Mouse (Mus musculus) testis, adult 2 months (tissue): ENCODE data around the gene Plk5. TPM values are rescaled to one million over a fixed set of nuclear protein-coding genes. Genes with fewer than 3 reads are reported as not detected.

Experiments
- H3K27ac ChIP-seq: fragments of 200-500 bp; 2 replicates; pipeline ENCODE4 v1.5.1; 2012; ENCODE audit warnings: low read depth, low read length; ENCODE audit not compliant: control insufficient read depth, insufficient read depth
- H3K27me3 ChIP-seq: fragments of 200-500 bp; 2 replicates; pipeline ENCODE4 v1.6.1; 2012; ENCODE audit warnings: mild to moderate bottlenecking, low read length, moderate library complexity; ENCODE audit not compliant: control insufficient read depth, insufficient read depth
- H3K36me3 ChIP-seq: fragments of 200-500 bp; 2 replicates; pipeline ENCODE4 v1.6.1; 2012; ENCODE audit warnings: mild to moderate bottlenecking, low read length; ENCODE audit not compliant: control insufficient read depth, insufficient read depth
- H3K4me1 ChIP-seq: fragments of 200-500 bp; 2 replicates; pipeline ENCODE4 v1.6.1; 2012; ENCODE audit warnings: low read length; ENCODE audit not compliant: control insufficient read depth, insufficient read depth
- H3K4me3 ChIP-seq: fragments of 200-500 bp; 2 replicates; pipeline ENCODE4 v1.5.1; 2012; ENCODE audit warnings: low read depth, mild to moderate bottlenecking, low read length, moderate library complexity, mixed read lengths; ENCODE audit not compliant: control insufficient read depth
- CTCF ChIP-seq: fragments of 200-500 bp; IDR thresholded peaks from 2 replicates; pipeline ENCODE4 v1.5.1; 2012; ENCODE audit warnings: low read depth, mild to moderate bottlenecking, inconsistent platforms, low read length, moderate library complexity; ENCODE audit not compliant: control insufficient read depth, insufficient read depth, insufficient replicate concordance
- POLR2A ChIP-seq: fragments of 200-500 bp; IDR thresholded peaks from 2 replicates; pipeline ENCODE4 v1.6.1; 2012; ENCODE audit warnings: low read depth, mild to moderate bottlenecking, inconsistent platforms, low read length, moderate library complexity; ENCODE audit not compliant: control insufficient read depth
- polyA plus RNA-seq: library from polyadenylated mRNA; depleted of rRNA; stranded (reverse); fragments of >200 nt; gene quantifications from 2 replicates; pipeline ENCODE4 v1.2.3, GENCODE M21; 2012

The Plk5 gene
- polyA plus RNA-seq, 1 experiment, result 1.7 TPM

DNA sequence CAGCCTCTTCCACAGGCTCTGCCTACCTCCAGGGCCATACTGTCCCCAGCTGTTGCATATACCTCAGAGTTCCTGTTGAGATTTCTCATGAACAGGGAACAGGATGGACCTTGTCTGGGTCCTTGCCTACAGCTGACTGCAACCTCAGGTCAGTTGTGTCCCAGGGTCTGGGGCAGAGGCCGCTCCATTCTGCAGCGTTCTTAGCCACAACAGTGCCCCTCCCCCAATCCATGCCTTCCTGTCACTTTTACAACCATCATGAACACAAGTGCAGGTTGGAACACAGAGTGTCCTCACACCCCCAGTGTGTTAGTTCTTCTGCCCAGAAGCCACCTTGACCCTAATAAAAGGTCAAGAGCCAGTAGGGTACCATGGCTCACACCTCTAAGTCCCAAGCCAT lies 32.5 kb downstream of the Plk5 start:
- Histone ChIP-seq H3K4me3 (peak overlapping the region; percentile 91), H3K27me3 (no peaks in the 10 kb centered on the region), H3K27ac (peak overlapping the region; percentile 88), H3K36me3 (no peaks in the 10 kb centered on the region; the same call in 1 of the 2 replicates), H3K4me1 (peaks cover 17% of the 10 kb centered on the region)
- no peak for TF ChIP-seq CTCF
- TF ChIP-seq POLR2A, result no peak

DNA sequence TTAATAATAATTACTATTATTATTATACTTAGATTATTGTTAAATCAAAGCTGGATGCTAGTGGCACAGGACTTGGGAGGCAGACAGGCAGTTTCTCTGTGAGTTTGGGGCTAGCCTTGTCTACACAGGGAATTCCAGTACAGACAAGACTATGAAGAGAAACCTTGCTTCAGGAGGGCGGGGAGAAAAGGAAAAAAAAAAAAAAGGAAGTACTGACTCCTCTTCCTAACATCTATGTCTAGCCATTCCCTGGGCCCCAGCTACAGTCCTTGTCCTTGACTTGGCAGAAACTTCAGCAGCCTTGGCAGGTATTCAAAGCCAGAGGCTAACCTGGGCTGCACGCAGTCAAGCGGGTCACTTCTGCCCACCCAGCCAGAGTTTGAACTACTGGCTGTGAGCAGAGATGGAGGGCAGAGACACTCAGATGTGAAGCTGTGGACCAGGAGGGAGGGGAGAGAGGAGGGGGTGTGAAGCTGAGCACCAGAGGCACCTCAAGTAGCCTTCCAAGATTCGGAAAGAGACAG lies 33.0 kb downstream of the Plk5 start:
- Histone ChIP-seq H3K36me3 (no peaks in the 10 kb centered on the region; the same call in 1 of the 2 replicates), H3K27me3 (no peaks in the 10 kb centered on the region), H3K27ac (no peak overlapping the region), H3K4me1 (peaks cover 17% of the 10 kb centered on the region), H3K4me3 (peak overlapping the region; percentile 20; the same call in 1 of the 2 replicates)
- no peak for TF ChIP-seq POLR2A
- no peak for TF ChIP-seq CTCF

- Histone ChIP-seq H3K4me1 (peaks cover 17% of the 10 kb centered on the region), H3K27me3 (no peaks in the 10 kb centered on the region), H3K4me3 (no peak overlapping the region), H3K27ac (no peak overlapping the region), H3K36me3 (no peaks in the 10 kb centered on the region; the same call in 1 of the 2 replicates)
- TF ChIP-seq POLR2A, result no peak
- no peak for TF ChIP-seq CTCF
Observed at GRCm38 (mm10) chr10:80390697-80391096, 34.4 kb downstream of the Plk5 start.

GRCm38 (mm10) chr10:80392687-80393086 lies 36.4 kb downstream of the Plk5 start:
- Histone ChIP-seq H3K36me3 (no peaks in the 10 kb centered on the region; the same call in 1 of the 2 replicates), H3K4me1 (peaks cover 14% of the 10 kb centered on the region), H3K27ac (no peak overlapping the region), H3K27me3 (no peaks in the 10 kb centered on the region), H3K4me3 (no peak overlapping the region)
- no peak for TF ChIP-seq POLR2A

GRCm38 (mm10) chr10:80395025-80395627 lies 38.9 kb downstream of the Plk5 start:
- Histone ChIP-seq H3K4me3 (no peak overlapping the region), H3K36me3 (no peaks in the 10 kb centered on the region; the same call in 1 of the 2 replicates), H3K4me1 (peaks cover 11% of the 10 kb centered on the region), H3K27me3 (no peaks in the 10 kb centered on the region), H3K27ac (no peak overlapping the region)
- no peak for TF ChIP-seq POLR2A
- TF ChIP-seq CTCF, result no peak

- Histone ChIP-seq H3K4me1 (peaks cover 15% of the 10 kb centered on the region), H3K36me3 (no peaks in the 10 kb centered on the region; the same call in 1 of the 2 replicates)
- TF ChIP-seq POLR2A, result no peak
- no peak for TF ChIP-seq CTCF
Observed at GRCm38 (mm10) chr10:80396822-80397523, 40.7 kb downstream of the Plk5 start.

GRCm38 (mm10) chr10:80397524-80398173 lies 41.4 kb downstream of the Plk5 start:
- Histone ChIP-seq H3K4me1 (peaks cover 15% of the 10 kb centered on the region), H3K27ac (no peak overlapping the region), H3K27me3 (no peaks in the 10 kb centered on the region), H3K36me3 (no peaks in the 10 kb centered on the region; the same call in none of the 2 replicates), H3K4me3 (no peak overlapping the region)
- TF ChIP-seq POLR2A (no peak), CTCF (no peak)

More at GRCm38 (mm10) chr10:80396822-80397523, 40.7 kb downstream of the Plk5 start:
- no peaks in the 10 kb centered on the region for H3K27me3 ChIP-seq
- H3K27ac ChIP-seq, result no peak overlapping the region
- H3K4me3 ChIP-seq, result no peak overlapping the region
